Mouse (Mus musculus) MN1 (cell line): ENCODE measurements at regions not wholly inside any gene's neighbourhood (a gene's known extent, or its start where the extent isn't known, plus 50 kb on each side); places are given as distances from the start of the nearest gene placed in this dataset.

Experiments
- DNase-seq: peaks from one replicate; pipeline ENCODE4 v3.0.0-alpha.2; 2016; ENCODE audit warnings: low spot score

DNA sequence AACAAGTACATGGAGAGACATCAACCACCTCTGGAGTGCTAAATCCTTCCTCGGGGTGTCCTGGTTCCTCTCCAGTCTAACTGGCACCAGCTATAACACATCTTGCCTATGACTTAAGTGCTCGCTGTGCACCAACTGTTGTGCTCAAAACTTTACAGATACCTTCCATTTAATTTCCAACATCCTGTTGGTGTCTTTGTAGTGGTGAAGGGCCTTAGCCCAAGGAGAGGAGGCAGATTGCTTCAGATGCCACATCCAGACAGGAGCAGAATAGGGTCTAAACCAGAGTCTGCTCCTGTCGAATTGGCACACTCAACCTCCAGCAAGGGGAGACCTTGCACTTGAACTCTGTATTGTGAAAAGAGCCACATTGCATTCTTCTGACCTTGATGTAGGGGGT lies 121.2 kb upstream of the Eef2kmt start:
- no peak for DNase-seq

DNA sequence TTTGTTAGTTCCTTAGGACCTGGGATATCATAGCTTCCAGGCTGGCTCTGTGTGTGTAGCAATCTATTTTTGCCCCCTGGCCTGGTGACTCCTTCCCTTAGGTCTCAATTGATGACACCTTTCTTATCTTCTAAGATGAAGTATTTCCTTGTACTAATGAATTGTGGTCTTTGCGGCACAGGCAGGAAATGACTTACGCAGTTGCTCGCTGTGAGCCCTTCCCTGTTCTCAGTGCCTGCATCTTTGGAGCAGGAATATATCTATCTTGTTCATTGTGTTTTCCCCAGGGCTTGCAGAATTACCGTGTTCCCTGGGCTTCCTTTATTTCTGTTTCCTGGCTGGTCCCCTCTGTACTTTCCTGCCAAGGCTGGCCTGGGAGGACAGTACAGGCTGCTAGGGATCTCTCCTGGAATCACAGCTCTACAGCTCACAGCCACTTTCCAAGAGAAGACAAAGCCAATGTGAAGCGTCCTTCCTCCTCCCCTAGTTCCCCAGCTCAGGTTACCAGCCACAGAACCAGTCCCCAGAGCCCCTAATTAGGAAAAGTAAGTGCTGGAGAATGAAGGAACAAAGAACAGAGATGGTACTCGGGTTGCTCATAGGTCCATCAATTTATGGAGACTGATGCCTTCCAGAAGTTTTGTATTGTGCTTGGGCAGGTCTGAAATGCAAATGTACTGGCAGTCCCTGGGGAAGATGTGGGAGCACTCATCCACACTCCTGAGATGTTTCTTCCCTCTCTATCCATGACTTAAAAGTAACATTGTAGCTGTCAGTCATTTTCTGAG lies 119.2 kb upstream of the Eef2kmt start:
- DNase-seq = peak; percentile 28

DNA sequence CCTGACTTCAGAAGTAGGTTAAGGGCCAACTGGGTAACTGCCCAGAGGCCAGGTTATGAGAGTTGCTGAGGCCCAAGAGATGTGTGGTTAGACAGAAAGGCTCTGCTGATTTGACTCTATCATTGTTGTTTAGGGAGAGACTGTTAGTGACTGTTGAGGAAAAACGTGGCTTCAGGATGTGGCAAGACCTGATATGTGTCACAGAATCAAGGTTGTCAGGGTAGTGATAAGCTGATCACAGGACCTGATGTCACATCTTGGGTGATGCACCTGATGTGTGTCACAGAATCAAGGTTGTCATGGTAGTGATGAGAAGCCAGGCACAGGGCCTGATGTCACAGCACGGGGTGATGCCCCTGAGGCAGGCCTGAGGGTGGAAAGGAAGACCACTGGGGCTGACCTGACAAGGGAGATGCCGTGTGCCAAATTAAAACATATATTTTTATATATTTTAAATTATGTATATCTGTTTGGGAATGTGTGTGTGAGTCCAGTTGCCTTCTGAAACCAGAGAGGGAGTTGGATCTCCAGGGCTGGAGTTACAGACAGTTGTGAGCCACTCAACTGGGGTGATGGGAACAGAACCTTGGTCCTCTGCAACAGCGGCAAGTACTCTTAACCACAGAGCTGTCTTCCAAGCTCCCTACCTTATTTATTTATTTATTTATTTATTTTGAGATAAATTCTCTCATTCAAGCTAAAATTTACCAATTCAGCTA lies 115.6 kb upstream of the Eef2kmt start:
- DNase-seq = no peak

DNA sequence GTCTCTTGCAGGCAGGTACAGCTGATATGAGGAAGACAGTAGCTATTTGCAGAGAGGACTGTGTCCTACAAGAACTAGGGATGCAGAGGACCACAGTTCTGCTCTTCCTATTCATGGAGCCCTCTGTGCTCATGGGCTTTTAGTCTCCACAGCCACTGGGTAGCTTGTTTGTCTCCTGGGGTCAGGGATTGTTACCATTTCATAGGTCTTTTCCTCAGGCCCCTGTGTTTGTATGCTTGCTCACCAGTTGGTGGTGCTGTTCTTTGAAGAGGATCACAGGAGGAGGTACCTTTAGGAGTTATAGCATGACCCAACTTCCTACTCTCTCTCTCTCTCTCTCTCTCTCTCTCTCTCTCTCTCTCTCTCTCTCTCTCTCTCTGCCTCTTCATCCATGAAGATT lies 114.7 kb upstream of the Eef2kmt start:
- DNase-seq = no peak

DNA sequence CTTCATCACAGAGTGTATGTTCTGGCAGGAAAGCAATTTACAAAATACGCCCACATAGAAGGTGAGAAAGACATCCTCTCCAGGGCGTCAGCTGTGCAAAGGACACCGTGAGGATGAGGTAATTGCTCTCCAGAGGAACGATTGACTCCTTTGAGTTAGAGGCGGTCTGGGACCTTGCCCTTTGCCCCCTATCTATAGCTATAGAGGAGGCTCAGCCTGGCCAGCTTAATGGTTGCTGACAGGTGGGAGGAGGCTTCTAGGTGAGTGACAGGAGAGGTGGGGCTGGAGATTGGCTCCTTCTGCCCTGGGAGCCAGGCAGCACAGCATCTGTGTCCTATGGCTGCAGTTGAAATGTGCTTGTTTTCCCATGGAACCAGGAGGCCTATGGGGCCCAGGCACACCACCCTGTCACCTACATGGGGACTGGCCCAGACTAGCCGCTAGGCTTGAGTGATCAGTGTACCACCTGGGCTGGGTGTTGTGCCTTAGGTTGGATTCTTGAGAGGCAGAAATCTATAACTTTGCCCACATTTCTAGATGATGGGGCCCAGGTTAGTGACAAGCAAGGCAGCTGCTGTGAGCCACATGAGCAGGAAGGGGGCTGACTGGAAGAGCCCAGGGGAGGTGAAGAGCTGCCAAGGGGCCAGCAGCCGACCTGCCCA lies 113.2 kb upstream of the Eef2kmt start:
- DNase-seq = no peak

DNA sequence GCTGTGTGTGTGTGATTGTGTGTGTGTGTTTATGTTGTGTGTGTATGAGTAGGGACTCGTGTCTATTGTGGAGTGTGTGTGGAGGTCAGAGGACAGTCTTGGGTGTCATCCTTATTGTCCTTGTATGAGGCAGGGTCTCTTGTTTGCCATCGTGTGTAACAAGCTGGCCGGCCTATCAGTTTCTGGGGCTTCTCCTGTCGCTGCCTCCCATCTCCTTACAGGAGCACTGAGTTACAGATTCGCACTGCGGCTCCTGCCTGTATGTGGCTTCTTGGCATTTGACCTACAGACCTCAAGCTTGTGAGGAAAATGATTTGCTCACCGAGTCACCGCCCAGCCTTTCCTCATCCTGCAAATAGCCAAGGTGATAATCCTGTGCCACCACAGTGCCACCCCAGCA lies 112.6 kb upstream of the Eef2kmt start:
- no peak for DNase-seq

DNA sequence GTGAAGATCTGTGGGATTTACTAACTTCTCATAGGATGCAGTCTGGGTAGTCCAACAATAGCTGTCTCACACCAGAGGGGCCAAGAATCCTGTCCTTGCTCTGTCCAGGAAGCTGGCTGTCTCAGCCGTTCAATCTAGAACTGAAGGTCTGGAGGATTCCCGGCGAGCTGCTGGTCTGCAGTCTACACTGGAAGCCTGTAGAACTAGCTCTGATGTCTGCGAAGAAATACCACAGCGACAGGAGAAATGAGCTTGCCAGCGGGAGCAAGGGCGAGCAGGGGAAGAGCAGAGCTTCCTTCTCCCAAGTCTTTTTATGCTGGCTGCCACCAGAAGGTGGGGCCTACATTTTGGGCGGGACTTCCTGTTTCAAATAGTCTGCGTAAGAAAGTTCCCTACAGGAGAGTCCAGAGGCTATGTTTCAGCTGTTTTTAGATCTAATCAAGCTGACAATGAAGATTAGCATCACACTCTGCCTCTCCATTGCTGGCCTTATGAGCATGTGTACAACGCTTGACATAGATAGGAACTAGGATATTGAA lies 111.9 kb upstream of the Eef2kmt start:
- no peak for DNase-seq

DNA sequence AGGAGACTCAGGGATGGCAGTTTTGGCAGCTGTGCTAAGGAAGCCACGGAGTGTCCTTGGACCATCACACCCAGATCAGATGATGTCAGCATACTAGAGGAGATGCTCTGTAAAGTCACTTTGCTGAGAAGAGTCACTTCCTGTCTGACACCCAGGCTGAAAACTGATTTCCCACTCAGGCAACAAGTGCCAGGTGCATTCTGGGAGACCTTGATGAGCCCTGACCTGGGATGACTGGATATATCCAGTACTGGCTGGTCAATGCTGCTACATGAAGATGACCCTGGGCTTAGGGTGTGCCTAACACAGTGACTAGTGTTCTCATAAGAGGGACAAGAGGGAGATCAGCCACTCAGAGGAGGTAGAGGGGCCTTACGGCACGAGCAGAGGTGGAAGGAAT lies 110.2 kb upstream of the Eef2kmt start:
- no peak for DNase-seq

DNA sequence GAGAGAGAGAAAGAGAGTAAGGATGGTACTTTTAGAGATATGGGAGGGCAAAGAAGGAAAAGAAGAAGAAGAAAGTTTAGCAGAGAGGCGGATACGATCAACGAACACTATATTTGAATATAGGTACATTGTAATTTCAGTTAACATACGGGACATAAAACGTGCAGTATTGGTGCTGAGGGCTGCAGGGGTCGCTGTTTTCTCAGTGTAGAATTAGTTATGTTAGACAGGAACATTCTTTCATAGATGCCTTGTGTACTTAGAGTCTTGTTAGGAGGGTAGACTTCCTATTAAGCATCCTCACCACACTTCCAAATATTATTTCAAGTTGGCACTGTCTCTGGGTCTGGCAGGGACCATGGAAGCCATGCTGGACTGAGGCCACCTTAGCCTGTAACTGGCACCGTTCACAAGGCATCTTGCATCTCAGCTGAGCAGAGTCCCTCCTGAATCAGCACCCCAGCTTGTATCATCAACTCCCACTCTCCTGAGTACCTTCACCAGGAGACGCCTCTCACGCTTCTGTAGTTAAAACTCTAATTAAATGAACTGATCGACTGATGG lies 107.3 kb upstream of the Eef2kmt start:
- no peak for DNase-seq

DNA sequence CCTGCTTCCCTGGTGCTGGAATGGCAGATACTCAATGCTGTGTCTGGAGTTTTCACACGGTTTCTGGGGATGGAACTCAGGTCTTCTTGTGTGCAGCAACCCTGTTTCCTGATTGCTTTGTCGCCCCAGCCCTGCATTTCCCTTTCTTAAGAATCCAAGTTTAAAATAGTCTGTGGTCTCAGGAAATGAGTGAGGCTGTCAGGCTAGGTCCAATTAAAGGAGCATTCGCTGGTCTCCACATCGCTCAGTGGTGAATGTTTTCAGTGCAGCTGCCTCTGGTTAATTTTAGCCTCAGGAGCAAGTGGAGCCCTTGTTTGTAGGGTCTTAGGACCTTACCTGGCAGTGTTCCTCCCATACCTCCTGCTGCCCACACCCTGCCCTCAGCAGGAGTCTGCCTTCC lies 103.4 kb upstream of the Eef2kmt start:
- no peak for DNase-seq

DNA sequence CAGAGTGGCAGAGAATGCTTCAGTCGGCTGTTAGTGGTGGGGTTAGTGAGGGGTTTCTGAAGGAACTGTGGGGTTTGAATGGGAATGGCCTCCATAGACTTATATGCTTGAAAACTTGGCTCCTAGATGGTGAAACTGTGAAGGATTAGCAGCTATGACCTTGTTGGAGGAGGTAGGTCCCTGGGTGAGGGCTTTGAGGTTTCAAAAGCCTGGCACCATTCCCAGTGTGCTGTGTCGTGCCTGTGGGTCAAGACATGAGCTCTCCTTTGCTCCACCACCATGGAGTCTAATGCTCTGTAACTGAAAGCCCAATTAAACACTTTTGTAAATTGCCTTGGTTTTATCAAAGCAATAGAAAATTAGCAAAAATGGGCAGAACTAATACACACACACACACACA lies 98.1 kb upstream of the Eef2kmt start:
- DNase-seq = no peak

DNA sequence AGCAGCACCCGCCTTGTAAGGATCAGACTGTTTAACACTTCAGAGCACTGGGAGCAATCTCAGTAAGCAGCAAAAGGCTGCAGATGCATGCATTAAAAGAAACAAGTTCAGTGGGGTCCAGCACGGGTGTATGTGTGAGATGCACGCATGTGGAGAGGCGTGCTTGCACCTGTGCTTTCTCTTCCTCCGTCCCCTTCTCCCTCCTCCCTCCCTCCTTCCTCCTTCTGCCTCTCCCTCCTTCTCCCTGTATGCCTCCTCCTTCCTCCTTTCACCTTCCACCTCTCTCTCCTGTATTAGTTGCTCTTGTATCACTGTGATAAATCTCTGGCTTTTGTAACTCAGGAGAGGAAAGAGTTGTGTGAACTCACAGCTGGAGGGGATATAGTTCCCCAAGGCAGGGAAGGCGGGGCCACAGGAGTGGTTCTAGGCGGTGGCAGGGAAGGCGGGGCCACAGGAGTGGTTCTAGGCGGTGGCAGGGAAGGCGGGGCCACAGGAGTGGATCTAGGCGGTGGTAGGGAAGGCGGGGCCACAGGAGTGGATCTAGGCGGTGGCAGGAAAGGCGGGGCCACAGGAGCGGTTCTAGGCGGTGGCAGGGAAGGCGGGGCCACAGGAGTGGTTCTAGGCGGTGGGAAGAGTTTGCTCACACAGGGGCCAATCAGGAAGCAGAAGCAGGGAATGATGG lies 96.2 kb upstream of the Eef2kmt start:
- DNase-seq = no peak

DNA sequence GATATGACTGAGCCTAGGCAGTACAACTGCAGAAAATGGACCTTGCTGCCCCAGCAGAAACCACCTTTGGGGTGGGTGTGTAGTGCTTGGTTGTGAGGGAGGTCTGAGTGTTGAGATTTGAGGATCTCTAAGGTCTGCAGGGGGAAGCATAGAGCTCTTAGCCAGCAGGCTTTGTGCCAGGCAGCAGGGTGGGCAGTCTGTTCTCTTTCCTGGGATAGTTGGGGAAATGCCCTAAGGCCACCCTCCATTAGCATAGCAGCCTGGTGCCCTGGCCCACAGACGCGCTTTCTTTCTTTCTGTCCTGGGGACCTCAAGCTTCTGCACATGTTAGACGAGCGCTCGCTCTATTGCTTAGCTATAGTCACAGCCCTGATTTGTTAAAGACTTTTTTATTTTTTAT lies 91.4 kb upstream of the Eef2kmt start:
- no peak for DNase-seq

DNA sequence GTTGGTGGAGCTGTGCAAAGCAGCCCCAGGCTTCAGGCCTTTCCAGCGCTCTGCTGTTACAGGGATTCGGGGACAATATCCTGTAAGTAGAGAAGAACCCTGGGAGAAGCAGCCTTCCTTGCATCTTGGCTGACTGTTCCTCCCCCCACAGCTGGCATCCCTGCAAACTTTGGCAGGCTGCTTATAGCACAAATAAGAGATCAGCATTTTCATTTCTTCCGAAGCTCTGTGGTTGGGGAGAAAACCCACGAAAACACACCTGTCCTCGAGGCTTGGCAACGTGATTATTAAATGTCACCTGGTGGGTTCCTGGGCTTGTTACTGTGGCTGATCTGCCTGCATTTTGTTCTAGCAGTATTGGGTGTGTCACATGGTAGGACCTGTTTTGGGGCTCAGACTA lies 86.5 kb upstream of the Eef2kmt start:
- no peak for DNase-seq

DNA sequence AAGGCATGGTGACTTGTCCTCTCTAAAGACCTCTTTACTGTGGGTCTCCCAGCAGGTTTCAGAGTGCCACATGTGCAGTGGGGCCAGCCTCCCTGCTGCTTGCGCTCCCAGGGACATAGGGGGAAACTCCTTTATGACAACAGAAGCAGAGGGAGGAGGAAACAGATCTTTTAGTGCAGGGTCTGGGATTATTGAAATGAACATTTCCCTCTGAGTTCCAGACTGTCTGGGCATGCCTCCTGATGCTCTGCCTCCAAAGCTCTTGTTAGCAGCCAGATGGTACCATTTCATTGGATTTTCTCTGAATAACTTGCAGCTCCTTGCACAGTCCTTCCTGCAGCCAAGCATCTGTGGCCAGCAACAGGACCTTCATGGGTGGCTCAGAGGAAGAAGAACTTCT lies 60.5 kb upstream of the Eef2kmt start:
- DNase-seq = no peak

DNA sequence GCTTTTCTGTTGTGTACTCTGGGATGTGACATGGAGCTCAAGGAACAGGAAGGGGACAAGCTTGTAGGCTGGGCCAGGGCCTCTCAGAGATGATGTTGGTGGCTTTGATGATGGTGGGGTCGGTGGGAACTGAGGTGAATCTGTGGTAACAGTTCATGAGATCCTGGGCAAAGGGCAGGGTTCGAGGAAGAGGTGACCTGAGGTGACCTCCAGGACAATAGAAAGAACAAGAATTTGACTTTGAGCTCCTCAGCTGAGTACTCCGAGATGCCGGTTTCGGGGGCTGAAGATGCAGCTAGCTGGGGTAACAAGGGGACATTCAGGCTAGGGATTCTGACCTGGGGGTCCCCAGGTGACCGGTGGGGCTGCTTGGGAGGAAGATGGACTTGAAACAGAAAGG lies 57.5 kb upstream of the Eef2kmt start:
- DNase-seq = no peak

DNA sequence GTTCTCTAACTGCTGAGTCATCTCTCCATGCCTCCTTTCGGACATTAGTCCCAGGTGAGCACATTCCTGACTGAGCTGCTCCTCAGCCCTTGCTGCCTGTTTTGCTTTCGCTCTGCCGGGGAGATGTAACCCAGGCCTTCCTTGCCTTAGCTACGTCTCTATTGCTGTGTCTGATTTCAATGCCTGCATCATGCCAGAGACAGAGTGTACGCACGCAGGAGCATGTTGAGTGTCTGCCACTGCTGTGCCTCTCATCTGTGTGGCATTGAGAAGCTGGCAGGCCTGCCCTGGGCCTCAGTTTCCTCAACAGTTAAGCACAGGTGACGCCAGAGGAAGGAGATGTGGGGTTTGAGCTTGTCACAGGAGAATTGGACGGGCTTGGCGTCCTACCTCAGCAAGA lies 55.7 kb upstream of the Eef2kmt start:
- DNase-seq = no peak

DNA sequence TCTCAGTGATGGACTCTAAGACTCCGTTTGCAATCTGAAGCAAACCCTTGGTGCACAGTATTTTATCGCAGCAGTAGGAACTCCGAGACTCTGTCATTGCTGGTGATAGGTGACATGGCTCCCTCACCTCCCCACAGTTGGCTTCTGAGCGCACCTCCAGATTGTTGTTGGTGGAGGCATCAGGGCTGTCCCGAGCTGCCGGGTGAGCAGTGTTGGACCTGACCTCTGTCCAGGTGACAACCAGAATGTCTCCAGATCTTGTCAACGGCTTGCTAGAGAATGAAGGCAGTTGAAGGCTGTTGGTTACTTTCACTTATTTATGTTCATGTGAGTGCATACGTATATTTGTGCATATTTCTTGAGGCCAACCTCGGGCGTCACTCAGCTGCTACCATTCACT lies 55.0 kb upstream of the Eef2kmt start:
- DNase-seq = no peak

DNA sequence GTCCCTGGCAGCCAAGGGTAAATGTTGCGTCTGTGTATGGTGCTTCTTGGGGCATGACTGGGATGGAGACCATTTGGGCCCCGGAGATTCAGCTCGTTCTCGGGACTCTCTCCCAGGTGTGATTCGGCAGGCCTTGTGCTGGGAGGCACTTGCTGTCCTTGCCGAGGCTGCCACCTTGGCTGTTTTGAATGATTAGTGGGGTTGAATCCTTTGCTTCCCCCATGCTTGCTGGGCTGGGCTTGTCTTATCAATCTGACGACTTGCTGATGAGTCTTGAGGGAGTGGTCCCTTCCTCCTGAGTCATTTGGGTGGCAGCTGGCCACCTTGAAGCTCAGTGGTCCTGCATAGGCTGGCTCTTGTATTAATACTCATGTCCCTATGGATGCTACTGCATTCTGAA lies 52.0 kb upstream of the Eef2kmt start:
- DNase-seq = no peak

DNA sequence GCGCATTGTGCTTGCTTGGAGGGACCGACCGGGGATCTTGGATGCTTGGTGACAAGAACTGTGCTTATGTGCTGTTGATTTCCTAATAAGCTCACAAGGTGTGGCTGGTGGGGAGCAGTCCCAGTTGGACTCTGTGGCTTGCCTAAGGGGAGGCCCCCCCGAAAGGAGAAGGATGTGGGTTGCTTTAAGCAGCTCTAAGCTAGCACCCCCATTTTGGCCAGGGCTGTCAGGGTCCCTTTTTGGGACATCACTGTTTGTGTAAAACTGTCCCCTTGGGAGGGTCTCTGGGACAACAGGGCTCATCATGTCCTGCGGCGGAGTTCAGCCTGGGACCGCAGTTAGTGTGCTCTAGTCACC lies 51.4 kb upstream of the Eef2kmt start:
- no peak for DNase-seq

DNA sequence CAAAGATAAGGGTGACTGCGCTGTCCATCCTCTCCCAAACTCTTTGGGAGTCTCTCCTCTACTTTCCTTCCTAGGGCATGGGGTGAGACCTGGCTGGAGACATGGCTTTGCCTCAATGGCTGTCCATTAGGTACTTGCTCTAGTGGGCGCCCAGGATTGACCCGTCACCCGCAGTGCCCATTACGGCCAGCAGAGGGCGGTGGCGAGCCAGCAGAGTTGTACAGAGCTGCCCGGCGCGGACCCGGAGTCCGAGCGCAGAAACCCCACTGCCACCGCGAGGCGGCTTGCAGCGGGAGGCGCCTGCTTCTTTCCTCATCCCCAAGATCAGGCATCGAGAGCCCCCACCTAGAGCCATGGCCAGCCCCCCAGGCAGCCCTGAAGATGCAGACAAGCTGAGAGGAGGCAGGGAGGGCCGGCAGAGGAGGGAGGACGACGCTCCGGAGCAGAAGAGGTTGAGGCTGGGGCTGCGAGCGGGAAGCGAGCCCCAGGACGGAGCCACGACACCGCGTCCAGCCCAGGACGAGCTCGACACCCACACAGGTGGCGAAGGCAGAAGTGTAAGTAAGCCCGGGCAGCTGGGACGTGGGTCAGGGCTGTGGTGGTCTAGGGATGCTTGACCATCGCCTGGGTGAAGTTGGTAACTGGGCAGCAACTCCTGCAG lies 50.9 kb upstream of the Eef2kmt start:
- peak; percentile 81 for DNase-seq
